Mouse (Mus musculus) liver, postnatal 0 days (tissue): ENCODE results near the gene Gp9.

Source experiments
- CTCF ChIP-seq: sonication (generic); IDR thresholded peaks from 2 replicates; pipeline ENCODE4 v1.5.1; 2016; ENCODE audit warnings: antibody characterized with exemption, low read depth
- EP300 ChIP-seq: IDR thresholded peaks from 2 replicates; pipeline ENCODE4 v1.6.1; 2016; ENCODE audit warnings: antibody characterized with exemption, low read depth, mild to moderate bottlenecking

- peak; percentile 14; the same call in 1 of the 2 replicates for TF ChIP-seq CTCF
- no peak for TF ChIP-seq EP300
Measured at GRCm38 (mm10) chr6:87806857-87807256, 29.0 kb downstream of the Gp9 start.
